Mouse (Mus musculus) heart, embryonic 10.5 days (tissue): ENCODE measurements around the gene Arhgef7. TPM values are rescaled to one million over a fixed set of nuclear protein-coding genes. Genes with fewer than 3 reads are reported as not detected.
A peak's percentile ranks its signal among the peaks of the same experiment; 100 is the strongest.

Experiments
- DNase-seq: peaks from one replicate; pipeline ENCODE4 v3.0.0-alpha.2; 2017; ENCODE audit warnings: low spot score
- H3K27ac ChIP-seq: fragments of 300-500 bp; sonication (generic); 2 replicates; pipeline ENCODE4 v1.5.1; 2016; ENCODE audit warnings: mild to moderate bottlenecking
- H3K27me3 ChIP-seq: fragments of 300-500 bp; sonication (generic); 2 replicates; pipeline ENCODE4 v1.6.1; 2016; ENCODE audit warnings: mild to moderate bottlenecking; ENCODE audit not compliant: poor library complexity, insufficient read depth, severe bottlenecking
- H3K36me3 ChIP-seq: fragments of 300-500 bp; sonication (generic); 2 replicates; pipeline ENCODE4 v1.6.1; 2016; ENCODE audit warnings: mild to moderate bottlenecking, moderate library complexity
- H3K4me1 ChIP-seq: fragments of 300-500 bp; sonication (generic); 2 replicates; pipeline ENCODE4 v1.6.1; 2016; ENCODE audit warnings: mild to moderate bottlenecking
- H3K4me3 ChIP-seq: fragments of 300-500 bp; sonication (generic); 2 replicates; pipeline ENCODE4 v1.5.1; 2016; ENCODE audit warnings: mild to moderate bottlenecking, moderate library complexity
- H3K9me3 ChIP-seq: fragments of 300-500 bp; sonication (generic); 2 replicates; pipeline ENCODE4 v1.6.1; 2016; ENCODE audit warnings: mild to moderate bottlenecking, moderate library complexity
- WGBS: fragments of 180-500 bp; shearing (Covaris S2); methylation state at CpG from one replicate; pipeline ENCODE4 v1.1.7; 2016; 5-methylcytosine and 5-hydroxymethylcytosine counted together
- polyA plus RNA-seq: library from polyadenylated mRNA; unstranded; fragments of >200 nt; fragmentation: Nextera tagmentation; extraction: Ambion mirVana; gene quantifications from 2 replicates; pipeline ENCODE4 v1.2.1, GENCODE M21; 2016

Gene Arhgef7
- polyA plus RNA-seq, 1 experiment from 2014 or later: 47.5 TPM

- Histone ChIP-seq H3K4me3 (peak overlapping the region; percentile 99), H3K27ac (peak overlapping the region; percentile 95), H3K36me3 (0 out of 2 replicates have a peak, but pooled peaks cover 2% of the 10 kb centered on the region), H3K27me3 (no peaks in the 10 kb centered on the region), H3K9me3 (no peaks in the 10 kb centered on the region), H3K4me1 (peaks cover 31% of the 10 kb centered on the region)
- 4% methylated on average over 58 of the region's 59 CpGs for WGBS
- DNase-seq: peak; percentile 91
These were observed 30.3 kb downstream of the Arhgef7 start for GRCm38 (mm10) chr8:11757568-11758481.

DNA sequence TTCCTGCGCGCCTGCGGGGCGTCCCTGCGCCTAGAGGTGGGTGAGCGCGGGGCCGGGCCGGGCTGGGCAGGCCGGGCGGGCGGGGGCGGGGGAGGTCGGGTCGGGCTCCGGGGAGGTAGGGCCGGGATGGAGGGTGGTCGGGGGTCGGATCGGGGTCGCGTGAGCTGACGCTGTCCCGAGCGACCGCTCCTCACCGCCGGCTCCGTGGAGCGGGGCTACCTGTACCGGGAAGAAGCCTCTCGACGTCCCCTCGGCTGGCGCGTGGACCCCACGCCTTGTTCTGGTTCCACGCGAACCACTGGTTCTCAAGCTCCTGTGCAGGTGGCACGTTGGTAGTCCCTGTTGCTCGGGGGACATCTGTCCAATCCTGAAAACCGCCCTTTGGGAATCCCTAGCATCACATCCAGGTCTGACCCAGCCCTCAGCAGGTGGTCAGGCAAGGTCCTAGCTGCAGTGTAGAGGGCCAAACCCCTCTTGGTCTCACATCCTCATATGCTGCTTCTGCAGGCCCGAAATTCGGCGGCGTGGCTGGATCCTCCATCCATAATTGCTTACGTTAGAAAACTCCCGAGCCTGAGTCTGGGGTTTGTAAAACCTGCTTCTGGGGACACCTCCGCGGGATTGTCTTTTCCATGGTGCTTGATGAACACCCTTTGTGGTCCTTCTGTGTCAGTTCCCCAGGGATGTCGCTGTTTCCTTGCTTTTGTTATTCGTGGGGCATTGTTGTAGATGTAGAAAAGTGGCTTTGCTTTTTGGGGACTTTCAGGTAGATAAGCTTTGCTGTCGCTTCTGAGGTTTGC lies 31.2 kb downstream of the Arhgef7 start:
- no peak for DNase-seq
- Histone ChIP-seq H3K27ac (peak overlapping the region; percentile 95), H3K27me3 (no peaks in the 10 kb centered on the region), H3K4me3 (peak overlapping the region; percentile 99), H3K9me3 (no peaks in the 10 kb centered on the region), H3K4me1 (peaks cover 25% of the 10 kb centered on the region), H3K36me3 (0 out of 2 replicates have a peak, but pooled peaks cover 3% of the 10 kb centered on the region)
- 2% methylated on average over 42 of the region's 53 CpGs for WGBS

- Histone ChIP-seq H3K36me3 (0 out of 2 replicates have a peak, but pooled peaks cover 7% of the 10 kb centered on the region), H3K27me3 (no peaks in the 10 kb centered on the region), H3K4me3 (no peak overlapping the region), H3K9me3 (no peaks in the 10 kb centered on the region), H3K4me1 (peaks cover 30% of the 10 kb centered on the region), H3K27ac (no peak overlapping the region)
- no peak for DNase-seq
- 89% methylated on average over 6 of the region's 6 CpGs for WGBS
These were observed 34.0 kb downstream of the Arhgef7 start for GRCm38 (mm10) chr8:11761551-11761950.

GRCm38 (mm10) chr8:11762048-11762447 lies 34.5 kb downstream of the Arhgef7 start:
- Histone ChIP-seq H3K27me3 (no peaks in the 10 kb centered on the region), H3K4me3 (no peak overlapping the region), H3K36me3 (peaks cover 11% of the 10 kb centered on the region; the same call in 1 of the 2 replicates), H3K9me3 (no peaks in the 10 kb centered on the region), H3K4me1 (peaks cover 35% of the 10 kb centered on the region), H3K27ac (no peak overlapping the region)
- WGBS: 79% methylated on average over 5 of the region's 5 CpGs
- no peak for DNase-seq

DNA sequence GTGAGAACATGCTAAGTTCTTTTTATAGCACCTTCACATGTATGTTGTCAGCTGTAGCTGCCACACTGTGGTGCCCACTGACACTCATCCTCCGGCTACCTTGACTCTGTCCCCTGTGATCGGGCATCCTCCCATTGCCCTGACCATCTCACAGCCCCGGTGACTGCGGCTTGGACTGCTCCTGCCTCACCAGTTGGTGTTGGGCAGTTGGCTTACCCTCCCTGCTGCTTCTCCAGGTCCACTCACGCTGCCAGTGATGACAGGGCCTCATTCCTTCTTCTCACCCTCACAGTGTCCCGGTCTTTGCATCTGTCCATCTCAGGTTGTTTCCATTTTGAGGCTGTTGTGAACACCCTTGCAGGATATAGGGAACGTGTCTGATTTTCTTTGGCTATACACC lies 35.3 kb downstream of the Arhgef7 start:
- no peaks in the 10 kb centered on the region for H3K27me3 ChIP-seq
- H3K4me1 ChIP-seq: peaks cover 36% of the 10 kb centered on the region
- no peak overlapping the region for H3K4me3 ChIP-seq
- no peak overlapping the region for H3K27ac ChIP-seq
- DNase-seq: no peak
- H3K36me3 ChIP-seq: peaks cover 19% of the 10 kb centered on the region; the same call in 1 of the 2 replicates
- whole genome bisulfite sequencing: 82% methylated on average over 7 of the region's 7 CpGs
- H3K9me3 ChIP-seq: no peaks in the 10 kb centered on the region

DNA sequence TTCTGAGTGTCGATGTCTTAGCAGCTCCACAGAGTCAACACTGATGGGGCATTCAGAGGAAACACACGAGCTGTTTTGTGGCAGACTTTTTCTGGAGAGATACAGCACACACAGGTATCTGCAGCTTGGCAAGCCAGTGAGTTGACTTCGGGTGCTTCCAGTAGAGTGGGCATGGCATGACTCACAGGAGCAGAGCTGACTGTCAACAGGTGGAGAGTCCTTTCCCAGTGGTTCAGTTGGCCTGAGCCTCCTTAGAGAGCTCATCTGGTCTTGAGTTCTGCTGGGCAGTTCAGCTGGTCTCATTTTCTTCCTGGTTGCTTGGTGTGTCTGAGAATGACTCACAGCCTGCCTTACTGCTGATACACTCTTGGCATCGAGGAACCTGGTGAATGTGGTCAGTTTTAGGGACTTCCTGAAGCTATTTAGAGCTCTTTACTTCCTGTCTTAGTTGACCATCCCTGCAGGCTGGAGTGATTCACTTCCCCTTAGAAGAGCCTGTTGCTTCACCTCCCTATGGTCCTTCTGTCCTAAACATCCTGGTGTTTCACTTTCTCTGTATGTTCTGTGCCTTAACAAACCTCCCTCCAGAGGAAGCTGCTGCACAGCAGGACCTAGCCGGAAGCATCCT lies 39.8 kb downstream of the Arhgef7 start:
- no peak overlapping the region for H3K4me3 ChIP-seq
- H3K27ac ChIP-seq: no peak overlapping the region
- H3K36me3 ChIP-seq: peaks cover 33% of the 10 kb centered on the region; the same call in 1 of the 2 replicates
- DNase-seq: no peak
- 73% methylated on average over 5 of the region's 5 CpGs for WGBS
- peaks cover 47% of the 10 kb centered on the region for H3K4me1 ChIP-seq
- H3K27me3 ChIP-seq: no peaks in the 10 kb centered on the region
- H3K9me3 ChIP-seq: no peaks in the 10 kb centered on the region

GRCm38 (mm10) chr8:11770001-11770400 lies 42.5 kb downstream of the Arhgef7 start:
- H3K4me1 ChIP-seq: peaks cover 62% of the 10 kb centered on the region
- H3K27ac ChIP-seq: no peak overlapping the region
- no peak overlapping the region for H3K4me3 ChIP-seq
- 88% methylated on average over 6 of the region's 6 CpGs for WGBS
- no peak for DNase-seq
- no peaks in the 10 kb centered on the region for H3K27me3 ChIP-seq
- peaks cover 26% of the 10 kb centered on the region; the same call in 1 of the 2 replicates for H3K36me3 ChIP-seq
- no peaks in the 10 kb centered on the region for H3K9me3 ChIP-seq

GRCm38 (mm10) chr8:11770521-11771080 lies 43.1 kb downstream of the Arhgef7 start:
- Histone ChIP-seq H3K36me3 (peaks cover 26% of the 10 kb centered on the region; the same call in 1 of the 2 replicates), H3K27me3 (no peaks in the 10 kb centered on the region), H3K4me3 (no peak overlapping the region), H3K4me1 (peaks cover 68% of the 10 kb centered on the region), H3K9me3 (no peaks in the 10 kb centered on the region), H3K27ac (no peak overlapping the region)
- no peak for DNase-seq
- 59% methylated on average over 7 of the region's 7 CpGs for WGBS

GRCm38 (mm10) chr8:11771608-11772007 lies 44.1 kb downstream of the Arhgef7 start:
- 90% methylated on average over 5 of the region's 5 CpGs for WGBS
- H3K27ac ChIP-seq: no peak overlapping the region
- H3K36me3 ChIP-seq: peaks cover 26% of the 10 kb centered on the region; the same call in 1 of the 2 replicates
- no peak for DNase-seq
- no peaks in the 10 kb centered on the region for H3K27me3 ChIP-seq
- H3K4me3 ChIP-seq: no peak overlapping the region
- H3K9me3 ChIP-seq: no peaks in the 10 kb centered on the region
- peaks cover 77% of the 10 kb centered on the region for H3K4me1 ChIP-seq

DNA sequence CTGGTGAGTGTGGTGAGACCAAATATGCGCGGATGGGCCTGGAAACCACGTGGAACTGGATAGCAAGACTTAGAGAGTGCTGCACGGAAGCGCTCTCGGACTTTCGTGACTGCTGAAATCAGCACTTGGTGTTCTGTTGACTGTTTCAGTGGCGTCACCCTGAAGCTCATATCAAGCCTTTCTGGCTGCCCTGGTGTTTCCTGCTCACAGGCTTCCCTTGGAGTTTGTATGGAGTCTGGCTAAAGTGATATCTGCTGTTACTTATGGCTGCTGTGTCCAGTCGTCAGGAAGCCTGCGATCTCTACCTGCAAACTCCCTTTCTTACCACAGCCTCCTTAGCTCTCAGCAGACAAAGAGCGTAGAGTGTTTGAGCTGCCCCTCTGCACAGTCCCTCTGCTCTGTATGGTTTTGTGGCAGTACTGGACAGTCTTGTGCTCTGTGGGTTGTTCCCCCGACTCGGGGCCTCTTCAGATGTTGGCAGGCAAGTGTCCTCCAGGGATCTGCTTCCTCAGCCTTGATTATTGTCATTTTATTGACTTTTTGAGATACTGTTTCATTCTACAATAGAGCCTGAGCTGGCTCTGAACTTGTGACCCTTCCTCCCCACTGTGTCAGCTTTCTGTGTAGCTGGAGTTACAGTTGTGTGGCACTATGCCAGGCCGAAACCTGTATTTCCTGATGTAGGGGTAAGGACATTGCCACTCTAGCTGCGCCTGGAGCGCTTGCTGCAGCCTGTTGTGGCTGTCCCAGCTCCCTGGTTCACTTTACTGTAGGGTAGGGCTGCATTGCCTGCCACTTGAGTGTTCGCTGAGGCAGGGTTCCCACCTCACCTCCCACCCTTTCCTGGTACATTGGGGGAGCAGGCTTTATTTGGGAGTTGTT lies 46.9 kb downstream of the Arhgef7 start:
- 50% methylated on average over 17 of the region's 17 CpGs for WGBS
- Histone ChIP-seq H3K4me3 (no peak overlapping the region), H3K36me3 (peaks cover 7% of the 10 kb centered on the region; the same call in 1 of the 2 replicates), H3K27ac (peak overlapping the region; percentile 81), H3K9me3 (no peaks in the 10 kb centered on the region), H3K27me3 (no peaks in the 10 kb centered on the region), H3K4me1 (peaks cover 91% of the 10 kb centered on the region)
- no peak for DNase-seq

GRCm38 (mm10) chr8:11775889-11776288 lies 48.4 kb downstream of the Arhgef7 start:
- Histone ChIP-seq H3K9me3 (no peaks in the 10 kb centered on the region), H3K4me3 (0 out of 2 replicates have a peak overlapping the region, but pooled peaks have one; percentile 16), H3K4me1 (peaks cover 90% of the 10 kb centered on the region), H3K36me3 (peaks cover 9% of the 10 kb centered on the region; the same call in 1 of the 2 replicates), H3K27ac (peak overlapping the region; percentile 81; the same call in 1 of the 2 replicates), H3K27me3 (no peaks in the 10 kb centered on the region)
- no peak for DNase-seq
- WGBS: 11% methylated on average over 7 of the region's 7 CpGs
